Mouse (Mus musculus): ENCODE measurements at regions not wholly inside any gene's neighbourhood (a gene's known extent, or its start where the extent isn't known, plus 50 kb on each side); places are given as distances from the start of the nearest gene placed in this dataset.

DNA sequence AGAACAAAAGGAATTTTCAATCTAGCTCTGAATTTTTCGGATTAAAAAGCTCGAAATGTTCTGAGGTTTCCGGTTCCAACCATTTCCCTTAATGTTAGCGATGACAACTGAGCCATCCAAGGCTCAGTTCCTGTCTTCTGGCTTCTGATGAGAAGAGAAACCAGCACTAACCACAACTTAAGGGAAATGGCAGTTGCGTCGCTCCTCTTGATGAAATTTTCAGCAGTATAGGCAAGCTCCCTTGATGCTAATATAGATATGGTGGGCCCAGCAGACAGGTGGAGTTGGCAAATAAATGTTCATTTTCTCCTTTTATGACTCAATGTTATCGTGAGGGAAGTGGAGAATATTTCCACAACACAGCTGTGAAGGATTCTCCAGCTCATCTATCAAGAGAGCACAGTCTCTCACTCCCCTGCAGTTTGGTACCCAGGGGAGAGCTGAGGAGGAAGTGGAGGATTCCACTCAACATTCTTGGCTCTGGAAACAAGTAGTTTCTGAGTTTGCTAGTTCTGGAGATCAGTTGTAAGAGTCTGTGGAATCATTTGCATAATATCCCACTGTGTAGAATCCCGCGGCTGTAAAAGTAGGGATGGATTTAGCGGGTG, 236.6 kb upstream of the Gk2 start:
- no peak for TF ChIP-seq EP300 (IDR thresholded peaks at IDR 0.05; ENCODE audit: insufficient read depth, low read depth, low read length)
- no peak for TF ChIP-seq CTCF (IDR thresholded peaks at IDR 0.05)
- intact Hi-C loops (cut with DNase I): no loop called here
- Histone ChIP-seq H3K4me1 (ENCODE audit: control insufficient read depth, insufficient read depth, low read length) (no peaks in the 10 kb centered on the region; the same call in 1 of the 2 replicates), H3K27ac (peak overlapping the region; percentile 5; the same call in 1 of the 2 replicates), H3K4me3 (no peak overlapping the region), H3K36me3 (ENCODE audit: control insufficient read depth, insufficient read depth, low read length) (no peaks in the 10 kb centered on the region), H3K79me2 (replicated peaks; ENCODE audit: control insufficient read depth, insufficient read depth, low read length) (no peaks in the 10 kb centered on the region), H3K27me3 (ENCODE audit: control insufficient read depth, insufficient read depth, low read length) (no peaks in the 10 kb centered on the region), H3K9ac (ENCODE audit: low read depth, low read length) (no peak overlapping the region)
- WGBS: 49% methylated on average over 10 of the region's 10 CpGs
- peak in 1 of 2 experiments; percentile 29 for DNase-seq

DNA sequence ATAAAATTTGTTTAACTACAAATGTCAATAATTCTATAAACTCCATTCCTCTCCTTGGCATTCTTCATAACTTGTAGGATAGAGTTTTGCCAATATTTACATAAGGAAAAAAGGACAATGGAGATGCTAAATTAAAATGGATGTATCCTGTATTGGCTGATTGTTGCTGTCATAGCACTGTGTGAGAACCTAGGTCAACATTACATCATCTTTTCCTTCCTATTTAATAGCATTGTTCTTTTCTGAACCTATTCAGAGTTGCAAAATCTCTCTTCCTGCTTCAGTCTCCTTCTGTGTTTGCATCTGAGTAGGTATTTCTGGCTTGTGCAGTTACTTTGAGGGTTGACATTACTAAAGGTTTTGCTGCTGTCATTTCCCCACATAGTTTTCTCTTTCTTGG, 228.6 kb upstream of the Gk2 start:
- Histone ChIP-seq H3K36me3 (ENCODE audit: control insufficient read depth, insufficient read depth, low read length) (no peaks in the 10 kb centered on the region), H3K27me3 (ENCODE audit: control insufficient read depth, insufficient read depth, low read length) (no peaks in the 10 kb centered on the region), H3K79me2 (replicated peaks; ENCODE audit: control insufficient read depth, insufficient read depth, low read length) (no peaks in the 10 kb centered on the region), H3K4me1 (ENCODE audit: control insufficient read depth, insufficient read depth, low read length) (peaks cover 1% of the 10 kb centered on the region; the same call in 1 of the 2 replicates), H3K4me3 (no peak overlapping the region), H3K9ac (ENCODE audit: low read depth, low read length) (no peak overlapping the region), H3K27ac (no peak overlapping the region)
- intact Hi-C loops (cut with DNase I): no loop called here
- TF ChIP-seq POLR2A (IDR thresholded peaks at IDR 0.05; ENCODE audit: insufficient read depth, low read depth, low read length) (no peak), CTCF (IDR thresholded peaks at IDR 0.05) (no peak), EP300 (IDR thresholded peaks at IDR 0.05; ENCODE audit: insufficient read depth, low read depth, low read length) (no peak)
- no peak for DNase-seq

- Histone ChIP-seq H3K27ac (no peak overlapping the region), H3K4me3 (no peak overlapping the region), H3K9ac (ENCODE audit: low read depth, low read length) (no peak overlapping the region), H3K36me3 (ENCODE audit: control insufficient read depth, insufficient read depth, low read length) (no peaks in the 10 kb centered on the region), H3K79me2 (replicated peaks; ENCODE audit: control insufficient read depth, insufficient read depth, low read length) (no peaks in the 10 kb centered on the region), H3K4me1 (ENCODE audit: control insufficient read depth, insufficient read depth, low read length) (peaks cover 1% of the 10 kb centered on the region; the same call in 1 of the 2 replicates), H3K27me3 (ENCODE audit: control insufficient read depth, insufficient read depth, low read length) (no peaks in the 10 kb centered on the region)
- DNase-seq: no peak
- 41% methylated on average over 4 of the region's 4 CpGs for WGBS
- intact Hi-C loops (cut with DNase I): no loop called here
- no peak for TF ChIP-seq EP300 (IDR thresholded peaks at IDR 0.05; ENCODE audit: insufficient read depth, low read depth, low read length)
- TF ChIP-seq POLR2A (IDR thresholded peaks at IDR 0.05; ENCODE audit: insufficient read depth, low read depth, low read length): no peak
- TF ChIP-seq CTCF (IDR thresholded peaks at IDR 0.05): no peak
These were observed 227.9 kb upstream of the Gk2 start for GRCm38 (mm10) chr5:97684592-97685258.

- Histone ChIP-seq H3K4me3 (no peak overlapping the region), H3K4me1 (ENCODE audit: control insufficient read depth, insufficient read depth, low read length) (no peaks in the 10 kb centered on the region), H3K27me3 (ENCODE audit: control insufficient read depth, insufficient read depth, low read length) (no peaks in the 10 kb centered on the region), H3K9ac (ENCODE audit: low read depth, low read length) (no peak overlapping the region), H3K79me2 (replicated peaks; ENCODE audit: control insufficient read depth, insufficient read depth, low read length) (no peaks in the 10 kb centered on the region), H3K27ac (no peak overlapping the region), H3K36me3 (ENCODE audit: control insufficient read depth, insufficient read depth, low read length) (no peaks in the 10 kb centered on the region)
- TF ChIP-seq CTCF (IDR thresholded peaks at IDR 0.05) (no peak), POLR2A (IDR thresholded peaks at IDR 0.05; ENCODE audit: insufficient read depth, low read depth, low read length) (no peak), EP300 (IDR thresholded peaks at IDR 0.05; ENCODE audit: insufficient read depth, low read depth, low read length) (no peak)
- WGBS: 78% methylated on average over 3 of the region's 3 CpGs
- intact Hi-C loops (cut with DNase I): no loop called here
- DNase-seq: no peak
These were observed 212.9 kb upstream of the Gk2 start for GRCm38 (mm10) chr5:97669726-97670125.

DNA sequence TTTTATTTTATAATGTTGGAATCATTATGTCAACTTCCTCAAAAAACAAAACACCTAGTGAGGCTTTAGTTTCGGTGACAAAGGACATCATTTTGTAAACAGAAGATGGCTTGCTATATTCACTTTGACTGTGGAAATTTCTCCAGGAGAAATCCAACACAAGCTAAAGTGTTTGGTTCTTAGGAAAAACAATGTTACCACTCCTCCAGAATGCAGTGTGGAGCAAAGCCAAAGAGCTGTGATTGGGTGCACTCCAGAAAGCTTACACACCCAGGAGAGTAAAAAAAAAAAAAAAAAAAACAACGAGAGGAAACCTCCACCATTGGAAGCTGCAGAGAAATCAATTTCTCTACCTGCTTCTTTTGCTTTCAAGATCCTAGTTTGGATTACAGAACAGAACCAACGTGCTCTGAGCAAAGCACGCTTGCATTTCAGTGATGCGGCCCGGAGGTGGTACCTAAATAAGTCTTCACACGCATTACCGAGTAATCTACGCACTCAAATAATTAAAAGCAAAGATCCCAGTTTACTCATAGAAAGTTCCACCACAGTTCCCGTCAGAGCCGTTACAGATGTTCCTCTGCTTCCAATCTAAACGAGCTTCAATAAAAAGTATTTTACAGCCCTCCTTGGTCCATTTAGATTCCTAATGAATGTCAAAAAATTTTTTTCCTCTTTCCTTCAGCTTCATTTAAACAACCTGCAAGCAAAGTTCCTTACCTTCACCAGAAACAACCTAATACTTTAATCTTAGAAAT, 199.5 kb upstream of the Gk2 start:
- no peaks in the 10 kb centered on the region for H3K4me1 ChIP-seq (ENCODE audit: control insufficient read depth, insufficient read depth, low read length)
- no peak for DNase-seq
- 78% methylated on average over 12 of the region's 12 CpGs for WGBS

DNA sequence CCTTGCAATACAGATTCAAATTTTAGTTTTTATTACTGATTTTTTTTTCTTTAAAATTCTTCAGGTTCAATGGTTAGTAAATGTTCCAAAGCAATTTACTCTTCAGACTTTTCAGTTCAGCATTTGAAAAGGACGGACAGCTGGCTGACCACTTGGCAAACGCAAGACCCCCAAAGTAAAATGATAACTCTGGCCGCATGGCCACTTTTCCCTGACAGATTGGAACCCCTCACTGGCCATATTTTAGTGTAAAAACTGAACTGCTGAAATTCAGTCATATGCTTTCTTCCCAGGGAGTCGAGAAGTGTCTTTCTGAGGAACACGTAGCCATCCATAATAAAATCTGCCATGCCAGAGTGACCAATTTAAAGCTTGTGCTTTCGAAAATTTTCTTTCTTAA, 198.4 kb upstream of the Gk2 start:
- Histone ChIP-seq H3K4me1 (ENCODE audit: control insufficient read depth, insufficient read depth, low read length) (no peaks in the 10 kb centered on the region), H3K27me3 (ENCODE audit: control insufficient read depth, insufficient read depth, low read length) (no peaks in the 10 kb centered on the region), H3K4me3 (no peak overlapping the region), H3K27ac (no peak overlapping the region), H3K36me3 (ENCODE audit: control insufficient read depth, insufficient read depth, low read length) (no peaks in the 10 kb centered on the region), H3K79me2 (replicated peaks; ENCODE audit: control insufficient read depth, insufficient read depth, low read length) (no peaks in the 10 kb centered on the region), H3K9ac (ENCODE audit: low read depth, low read length) (no peak overlapping the region)
- TF ChIP-seq POLR2A (IDR thresholded peaks at IDR 0.05; ENCODE audit: insufficient read depth, low read depth, low read length) (no peak), CTCF (IDR thresholded peaks at IDR 0.05) (no peak), EP300 (IDR thresholded peaks at IDR 0.05; ENCODE audit: insufficient read depth, low read depth, low read length) (no peak)
- WGBS: 87% methylated on average over 6 of the region's 6 CpGs
- intact Hi-C loops (cut with DNase I): no loop called here
- no peak for DNase-seq

More for the DNA sequence above, 199.5 kb upstream of the Gk2 start:
- Histone ChIP-seq H3K4me3 (no peak overlapping the region), H3K27me3 (ENCODE audit: control insufficient read depth, insufficient read depth, low read length) (no peaks in the 10 kb centered on the region), H3K36me3 (ENCODE audit: control insufficient read depth, insufficient read depth, low read length) (no peaks in the 10 kb centered on the region), H3K79me2 (replicated peaks; ENCODE audit: control insufficient read depth, insufficient read depth, low read length) (no peaks in the 10 kb centered on the region), H3K9ac (ENCODE audit: low read depth, low read length) (no peak overlapping the region), H3K27ac (no peak overlapping the region)
- intact Hi-C loops (cut with DNase I): no loop called here
- TF ChIP-seq EP300 (IDR thresholded peaks at IDR 0.05; ENCODE audit: insufficient read depth, low read depth, low read length) (no peak), CTCF (IDR thresholded peaks at IDR 0.05) (no peak), POLR2A (IDR thresholded peaks at IDR 0.05; ENCODE audit: insufficient read depth, low read depth, low read length) (no peak)

Measured in heart, adult 2 months (tissue).